Mouse (Mus musculus) liver, adult 2 months (tissue): ENCODE measurements around the gene Ttyh3. TPM values are rescaled to one million over a fixed set of nuclear protein-coding genes. Genes with fewer than 3 reads are reported as not detected.

Experiments
- DNase-seq: peaks from one replicate; pipeline ENCODE4 v3.0.0-alpha.2; 2011; ENCODE audit warnings: low read depth, low spot score; ENCODE audit errors: extremely low read depth
- H3K27ac ChIP-seq: fragments of 200-500 bp; replicated peaks from 2 replicates; pipeline ENCODE4 v1.5.1; 2012; ENCODE audit warnings: low read depth, mild to moderate bottlenecking, control low read depth, inconsistent platforms, low read length; ENCODE audit not compliant: insufficient read depth
- H3K27me3 ChIP-seq: fragments of 200-500 bp; 2 replicates; pipeline ENCODE4 v1.6.1; 2012; ENCODE audit warnings: mild to moderate bottlenecking, moderate library complexity, low read length, inconsistent platforms; ENCODE audit not compliant: control insufficient read depth, insufficient read depth
- H3K36me3 ChIP-seq: fragments of 200-500 bp; 2 replicates; pipeline ENCODE4 v1.6.1; 2012; ENCODE audit warnings: low read length, inconsistent platforms; ENCODE audit not compliant: control insufficient read depth, insufficient read depth
- H3K4me1 ChIP-seq: fragments of 200-500 bp; 2 replicates; pipeline ENCODE4 v1.6.1; 2011; ENCODE audit warnings: low read length; ENCODE audit not compliant: control insufficient read depth, insufficient read depth
- H3K4me3 ChIP-seq: fragments of 200-500 bp; 2 replicates; pipeline ENCODE4 v1.5.1; 2011; ENCODE audit warnings: low read depth, mild to moderate bottlenecking, control low read depth, low read length, moderate library complexity; ENCODE audit not compliant: insufficient read depth
- H3K79me2 ChIP-seq: fragments of 200-500 bp; 2 replicates; pipeline ENCODE4 v1.6.1; 2012; ENCODE audit warnings: inconsistent platforms, mild to moderate bottlenecking, low read length, moderate library complexity; ENCODE audit not compliant: control insufficient read depth, insufficient read depth
- H3K9ac ChIP-seq: fragments of 200-500 bp; 2 replicates; pipeline ENCODE4 v1.6.1; 2012; ENCODE audit warnings: low read depth, mild to moderate bottlenecking, control low read depth, inconsistent platforms, low read length
- CTCF ChIP-seq: fragments of 200-500 bp; IDR thresholded peaks from 2 replicates; pipeline ENCODE4 v1.5.1; 2011; ENCODE audit warnings: low read depth, low read length, control low read depth
- POLR2A ChIP-seq: fragments of 200-500 bp; IDR thresholded peaks from 2 replicates; pipeline ENCODE4 v1.6.1; 2011; ENCODE audit warnings: low read length, control low read depth; ENCODE audit not compliant: insufficient read depth; ENCODE audit errors: extremely low read depth
- WGBS: fragments of 180-500 bp; shearing (Covaris S2); methylation state at CpG from one replicate; pipeline ENCODE4 v1.1.7; 2018; 5-methylcytosine and 5-hydroxymethylcytosine counted together
- polyA plus RNA-seq: library from polyadenylated mRNA; depleted of rRNA; stranded (reverse); fragments of >200 nt; gene quantifications from 2 replicates; pipeline ENCODE4 v1.2.3, GENCODE M21; 2012; rRNA removed
- total RNA-seq: library from RNA; depleted of rRNA; stranded (reverse); fragments of >200 nt; gene quantifications from 2 replicates; pipeline ENCODE4 v1.2.3, GENCODE M21; 2014; rRNA removed

Ttyh3 gene
- total RNA-seq (1.9 and 2.7 TPM in 2 replicates), polyA plus RNA-seq (7.1 and 8.6 TPM in 2 replicates)

DNA sequence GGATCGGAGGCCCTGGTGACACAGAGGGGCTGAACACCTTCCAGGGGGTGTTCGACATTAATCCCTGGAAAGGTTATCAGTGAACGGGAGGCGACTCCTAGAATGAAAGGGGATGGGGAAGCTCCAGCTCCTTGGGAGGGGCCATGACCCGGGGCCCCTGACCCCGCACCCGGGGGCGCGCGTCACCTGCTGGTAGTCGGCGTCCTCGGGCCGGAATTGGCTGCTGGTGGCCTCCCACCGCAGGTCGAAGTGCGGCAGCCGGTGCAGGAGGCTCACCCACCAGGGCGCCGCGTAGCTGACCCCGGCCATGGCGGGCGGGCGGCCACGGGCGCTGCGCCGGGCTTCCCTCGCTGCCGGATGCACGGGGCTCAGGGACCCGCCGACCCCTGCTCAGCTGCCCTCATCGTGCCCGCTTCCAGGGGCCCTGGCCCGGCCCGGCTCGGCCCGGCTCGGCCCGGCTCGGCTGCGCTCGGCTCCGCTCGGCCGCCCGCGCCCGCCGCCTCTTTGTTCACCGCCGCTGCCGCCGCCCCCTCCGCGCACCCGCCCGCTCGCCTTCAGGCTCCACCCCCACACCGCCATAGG, at the start of gene Ttyh3:
Gene Ttyh3 (minus strand): TSS at position 513 of the 582 bp plus-strand sequence.
- Histone ChIP-seq H3K27me3 (no peaks in the 10 kb centered on the region), H3K4me3 (peak within 1 kb of the TSS; percentile 81), H3K36me3 (no peaks in the 10 kb centered on the region), H3K27ac (no peak within 1 kb of the TSS), H3K79me2 (no peaks in the 10 kb centered on the region), H3K9ac (peak within 1 kb of the TSS; percentile 95), H3K4me1 (peaks cover 10% of the 10 kb centered on the region)
- TF ChIP-seq CTCF = no peak
- 0 out of 2 replicates have a peak, but pooled peaks have one; percentile 7 for TF ChIP-seq POLR2A
- WGBS = 1% methylated on average over 46 of the region's 62 CpGs
- no peak for DNase-seq

- Histone ChIP-seq H3K36me3 (no peaks in the 10 kb centered on the region), H3K4me1 (no peaks in the 10 kb centered on the region), H3K79me2 (no peaks in the 10 kb centered on the region), H3K9ac (no peak overlapping the region), H3K27me3 (no peaks in the 10 kb centered on the region), H3K27ac (no peak overlapping the region), H3K4me3 (no peak overlapping the region)
- WGBS = 94% methylated on average over 7 of the region's 7 CpGs
- DNase-seq = no peak
- TF ChIP-seq POLR2A = no peak
- TF ChIP-seq CTCF = no peak
Measured at GRCm38 (mm10) chr5:140695987-140696386, 47.2 kb upstream of the Ttyh3 start.

DNA sequence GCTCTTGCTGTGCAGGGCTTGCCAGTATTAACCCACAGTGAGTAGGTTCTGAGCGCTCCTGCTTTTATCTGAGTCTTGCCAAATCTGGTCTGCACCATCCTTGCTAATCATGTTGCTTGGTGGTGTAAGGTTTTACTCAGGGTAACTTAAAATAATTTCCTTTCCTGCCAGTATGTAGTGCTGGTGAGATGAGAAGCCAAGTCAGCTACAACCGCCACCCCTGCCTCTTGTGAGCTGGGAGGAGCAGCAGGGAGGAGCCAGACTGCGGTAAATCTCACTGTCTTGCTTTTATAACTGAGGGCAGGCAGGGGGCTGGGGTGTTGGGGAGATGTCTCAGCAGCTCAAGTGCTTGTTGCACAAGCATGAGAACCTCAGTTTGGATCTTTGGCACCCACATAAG, 39.6 kb upstream of the Ttyh3 start:
- 95% methylated on average over 3 of the region's 3 CpGs for whole genome bisulfite sequencing
- Histone ChIP-seq H3K9ac (no peak overlapping the region), H3K36me3 (peaks cover 2% of the 10 kb centered on the region; the same call in 1 of the 2 replicates), H3K27me3 (no peaks in the 10 kb centered on the region), H3K4me1 (no peaks in the 10 kb centered on the region), H3K79me2 (no peaks in the 10 kb centered on the region), H3K27ac (no peak overlapping the region), H3K4me3 (no peak overlapping the region)
- DNase-seq = no peak
- TF ChIP-seq POLR2A = no peak

GRCm38 (mm10) chr5:140684343-140685148, 35.7 kb upstream of the Ttyh3 start:
- WGBS = 79% methylated on average over 16 of the region's 16 CpGs
- H3K27ac ChIP-seq = no peak overlapping the region
- TF ChIP-seq POLR2A (no peak), CTCF (peak; percentile 83)
- no peak for DNase-seq
- no peak overlapping the region for H3K4me3 ChIP-seq
- no peak overlapping the region for H3K9ac ChIP-seq
- H3K4me1 ChIP-seq = no peaks in the 10 kb centered on the region
- H3K36me3 ChIP-seq = peaks cover 2% of the 10 kb centered on the region; the same call in 1 of the 2 replicates
- H3K79me2 ChIP-seq = no peaks in the 10 kb centered on the region
- H3K27me3 ChIP-seq = no peaks in the 10 kb centered on the region

DNA sequence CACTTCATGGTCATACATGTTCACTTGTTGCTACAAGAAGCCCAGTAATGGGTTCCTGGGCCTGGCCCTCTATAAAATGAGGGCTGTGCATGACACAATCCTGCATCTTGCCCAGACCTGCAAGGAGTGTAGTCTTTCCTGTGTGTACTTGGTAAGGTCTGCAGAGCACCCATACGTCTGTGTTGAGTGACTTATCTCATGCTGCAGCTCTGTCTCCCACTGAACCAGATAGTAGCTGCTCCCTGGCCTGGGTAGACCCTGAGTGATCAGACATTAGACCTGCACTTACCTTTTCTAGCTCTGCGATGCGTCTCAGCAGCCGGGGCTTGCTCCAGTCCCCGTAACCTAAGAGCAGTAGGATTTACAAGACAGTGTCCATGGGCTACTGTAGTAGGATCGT, 33.3 kb upstream of the Ttyh3 start:
- no peak for DNase-seq
- Histone ChIP-seq H3K27me3 (no peaks in the 10 kb centered on the region), H3K79me2 (no peaks in the 10 kb centered on the region), H3K27ac (no peak overlapping the region), H3K36me3 (no peaks in the 10 kb centered on the region; the same call in 1 of the 2 replicates), H3K4me3 (no peak overlapping the region), H3K9ac (no peak overlapping the region), H3K4me1 (no peaks in the 10 kb centered on the region)
- WGBS = 94% methylated on average over 6 of the region's 6 CpGs
- TF ChIP-seq CTCF = no peak

GRCm38 (mm10) chr5:140680950-140681349, 32.1 kb upstream of the Ttyh3 start:
- Histone ChIP-seq H3K4me1 (no peaks in the 10 kb centered on the region), H3K4me3 (no peak overlapping the region), H3K27ac (no peak overlapping the region), H3K79me2 (no peaks in the 10 kb centered on the region), H3K36me3 (no peaks in the 10 kb centered on the region; the same call in 1 of the 2 replicates), H3K9ac (no peak overlapping the region), H3K27me3 (no peaks in the 10 kb centered on the region)
- no peak for TF ChIP-seq CTCF
- no peak for TF ChIP-seq POLR2A
- 96% methylated on average over 1 of the region's 1 CpGs for WGBS
- no peak for DNase-seq
